Mouse (Mus musculus): ENCODE measurements around the gene Snap23. TPM values are rescaled to one million over a fixed set of nuclear protein-coding genes. Genes with fewer than 3 reads are reported as not detected.
"Not testable (repeated sequence)": the region's sequence is repeated elsewhere in the genome, so short reads cannot be mapped to it uniquely, and the experiment has no call there.

Snap23 gene
- 10 to 100 TPM; 15.9 to 24.3 TPM for total RNA-seq (2021)

- intact Hi-C loops (cut with DNase I) = loop anchor here (5.0 kb wide), 2 partner anchors 40 to 60 kb away; partner anchors contain the start of genes Haus2, Lrrc57 and Stard9
- peak; percentile 93 to 97 for DNase-seq (ENCODE audit: low spot score in 2 of 2)
Observed at GRCm38 (mm10) chr2:120566886-120567797, at the start of gene Snap23. Snap23 (plus strand) TSS chr2:120567671.

GRCm38 (mm10) chr2:120518547-120519210, 48.8 kb upstream of the Snap23 start:
- intact Hi-C loops (cut with DNase I) = no loop called here
- DNase-seq (ENCODE audit: low spot score in 2 of 2) = no peak

GRCm38 (mm10) chr2:120526771-120527170, 40.7 kb upstream of the Snap23 start:
- no peak for DNase-seq (ENCODE audit: low spot score in 2 of 2)
- intact Hi-C loops (cut with DNase I) = loop anchor here (10.0 kb wide), 1 partner anchor 132 kb away; no protein-coding TSS in a partner anchor

GRCm38 (mm10) chr2:120529531-120529930, 37.9 kb upstream of the Snap23 start:
- no peak for DNase-seq (ENCODE audit: low spot score in 2 of 2)
- intact Hi-C loops (cut with DNase I) = loop anchor here (10.0 kb wide), 1 partner anchor 135 kb away; no protein-coding TSS in a partner anchor

GRCm38 (mm10) chr2:120531223-120531622, 36.2 kb upstream of the Snap23 start:
- intact Hi-C loops (cut with DNase I) = no loop called here
- DNase-seq (ENCODE audit: low spot score in 2 of 2) = no peak

GRCm38 (mm10) chr2:120539333-120539732, 28.1 kb upstream of the Snap23 start:
- DNase-seq (ENCODE audit: low spot score in 2 of 2) = no peak
- intact Hi-C loops (cut with DNase I) = loop anchor here (5.0 kb wide), 1 partner anchor 133 kb away; no protein-coding TSS in a partner anchor

- peak; percentile 73 to 96 for DNase-seq (ENCODE audit: low spot score in 2 of 2)
- intact Hi-C loops (cut with DNase I) = loop anchor here (2.0 to 5.0 kb wide), 3 partner anchors 51 to 133 kb away; partner anchors contain the start of genes Haus2 and Lrrc57
Observed at GRCm38 (mm10) chr2:120539778-120540208, 27.7 kb upstream of the Snap23 start.

- no peak for DNase-seq (ENCODE audit: low spot score in 2 of 2)
- intact Hi-C loops (cut with DNase I) = loop anchor here (5.0 kb wide), 1 partner anchor 63 kb away; the partner anchor contains the start of genes Haus2 and Lrrc57
Observed at GRCm38 (mm10) chr2:120544732-120545131, 22.7 kb upstream of the Snap23 start.

- no peak for DNase-seq (ENCODE audit: low spot score in 2 of 2)
- intact Hi-C loops (cut with DNase I) = no loop called here
Observed at GRCm38 (mm10) chr2:120556868-120557267, 10.6 kb upstream of the Snap23 start.

GRCm38 (mm10) chr2:120558813-120559212, 8.7 kb upstream of the Snap23 start:
- no peak for DNase-seq (ENCODE audit: low spot score in 2 of 2)
- intact Hi-C loops (cut with DNase I) = no loop called here

- DNase-seq (ENCODE audit: low spot score in 2 of 2) = no peak
- intact Hi-C loops (cut with DNase I) = loop anchor here (5.0 kb wide), 1 partner anchor 171 kb away; no protein-coding TSS in a partner anchor
Observed at GRCm38 (mm10) chr2:120561524-120561923, 5.9 kb upstream of the Snap23 start.

- intact Hi-C loops (cut with DNase I) = loop anchor here (5.0 kb wide), 1 partner anchor 169 kb away; no protein-coding TSS in a partner anchor
- DNase-seq (ENCODE audit: low spot score in 2 of 2) = no peak
Observed at GRCm38 (mm10) chr2:120562859-120563234, 4.6 kb upstream of the Snap23 start.

GRCm38 (mm10) chr2:120563235-120563990, 4.1 kb upstream of the Snap23 start, which contains the start of gene Zfp106:
Zfp106 (minus strand) TSS chr2:120563843.
- intact Hi-C loops (cut with DNase I) = loop anchor here (5.0 kb wide), 1 partner anchor 169 kb away; no protein-coding TSS in a partner anchor
- DNase-seq (ENCODE audit: low spot score in 2 of 2) = peak; percentile 87 to 93

GRCm38 (mm10) chr2:120564548-120565188, 2.8 kb upstream of the Snap23 start:
- intact Hi-C loops (cut with DNase I) = loop anchor here (5.0 kb wide), 3 partner anchors 43 to 168 kb away; partner anchors contain the start of genes Haus2, Lrrc57 and Stard9

GRCm38 (mm10) chr2:120565363-120565762, 2.1 kb upstream of the Snap23 start:
- intact Hi-C loops (cut with DNase I) = loop anchor here (5.0 kb wide), 2 partner anchors 42 to 62 kb away; partner anchors contain the start of genes Haus2, Lrrc57 and Stard9
- no peak for DNase-seq (ENCODE audit: low spot score in 2 of 2)

More at GRCm38 (mm10) chr2:120564548-120565188, 2.8 kb upstream of the Snap23 start:
- DNase-seq (ENCODE audit: low spot score in 2 of 2) = not testable (repeated sequence)

- intact Hi-C loops (cut with DNase I) = loop anchor here (5.0 kb wide), 2 partner anchors 39 to 59 kb away; partner anchors contain the start of genes Haus2, Lrrc57 and Stard9
- no peak for DNase-seq (ENCODE audit: low spot score in 2 of 2)
Observed at GRCm38 (mm10) chr2:120567798-120568320, 388 bp downstream of the Snap23 start.

- no peak for DNase-seq (ENCODE audit: low spot score in 2 of 2)
- intact Hi-C loops (cut with DNase I) = no loop called here
Observed at GRCm38 (mm10) chr2:120571081-120571480, 3.6 kb downstream of the Snap23 start.

- intact Hi-C loops (cut with DNase I); DNase-seq (ENCODE audit: low spot score in 2 of 2): not testable (repeated sequence)
Observed at GRCm38 (mm10) chr2:120572161-120572560, 4.7 kb downstream of the Snap23 start.

Measured in left cerebral cortex, postnatal 25 days (tissue).